Mouse (Mus musculus) cerebellum, adult 9-10 months (tissue): Measurements from ENCODE around the gene Gm20883.
"Not testable (repeated sequence)": the region's sequence is repeated elsewhere in the genome, so short reads cannot be mapped to it uniquely, and the experiment has no call there.

Experiments used
- DNase-seq: peaks from one replicate; pipeline ENCODE4 v3.0.0; 2022

The Gm20883 gene

GRCm38 (mm10) chrY:50607951-50608350 is at the start of gene Gm20883:
Gene Gm20883, plus strand, starts transcription at chrY:50608251.
- DNase-seq: not testable (repeated sequence)
